Mouse (Mus musculus): ENCODE data around the gene Tlr2.

Tlr2 gene

GRCm38 (mm10) chr3:83828145-83828611 lies 13.4 kb downstream of the Tlr2 start:
- DNase-seq (ENCODE audit: low spot score), result no peak

GRCm38 (mm10) chr3:83827684-83828083 lies 13.9 kb downstream of the Tlr2 start:
- no peak for DNase-seq (ENCODE audit: low spot score)

- DNase-seq (ENCODE audit: low spot score), result no peak
Observed at GRCm38 (mm10) chr3:83823774-83824173, 17.8 kb downstream of the Tlr2 start.

- no peak for DNase-seq (ENCODE audit: low spot score)
Observed at GRCm38 (mm10) chr3:83816372-83816925, 25.1 kb downstream of the Tlr2 start.

GRCm38 (mm10) chr3:83812863-83813262 lies 28.7 kb downstream of the Tlr2 start:
- no peak for DNase-seq (ENCODE audit: low spot score)

GRCm38 (mm10) chr3:83811987-83812386 lies 29.6 kb downstream of the Tlr2 start:
- DNase-seq (ENCODE audit: low spot score), result no peak

GRCm38 (mm10) chr3:83808483-83808882 lies 33.1 kb downstream of the Tlr2 start:
- no peak for DNase-seq (ENCODE audit: low spot score)

- no peak for DNase-seq (ENCODE audit: low spot score)
Observed at GRCm38 (mm10) chr3:83801649-83802155, 39.9 kb downstream of the Tlr2 start.

- DNase-seq (ENCODE audit: low spot score), result no peak
Observed at GRCm38 (mm10) chr3:83799486-83799885, 42.1 kb downstream of the Tlr2 start.

GRCm38 (mm10) chr3:83797828-83798227 lies 43.7 kb downstream of the Tlr2 start:
- DNase-seq (ENCODE audit: low spot score), result peak; percentile 57

GRCm38 (mm10) chr3:83797098-83797497 lies 44.5 kb downstream of the Tlr2 start:
- DNase-seq (ENCODE audit: low spot score), result no peak

GRCm38 (mm10) chr3:83791444-83791843 lies 50.1 kb downstream of the Tlr2 start:
- DNase-seq (ENCODE audit: low spot score), result no peak

GRCm38 (mm10) chr3:83789651-83790451 lies 51.7 kb downstream of the Tlr2 start:
- no peak for DNase-seq (ENCODE audit: low spot score)

GRCm38 (mm10) chr3:83787776-83788305 lies 53.7 kb downstream of the Tlr2 start:
- DNase-seq (ENCODE audit: low spot score), result no peak

GRCm38 (mm10) chr3:83787086-83787485 lies 54.5 kb downstream of the Tlr2 start:
- DNase-seq (ENCODE audit: low spot score), result no peak

All from ovary, postnatal 14 days (tissue).